Mouse (Mus musculus) brown adipose tissue, adult 24 weeks (tissue): Measurements from ENCODE around the gene Begain. TPM values are rescaled to one million over a fixed set of nuclear protein-coding genes. Genes with fewer than 3 reads are reported as not detected.

Source experiments
- H3K27ac ChIP-seq: fragments of 200-500 bp; replicated peaks from 2 replicates; pipeline ENCODE4 v1.5.1; 2012; ENCODE audit warnings: low read depth, mild to moderate bottlenecking, low read length
- H3K4me1 ChIP-seq: fragments of 200-500 bp; 2 replicates; pipeline ENCODE4 v1.6.1; 2012; ENCODE audit warnings: low read length, mixed read lengths; ENCODE audit not compliant: control insufficient read depth, insufficient read depth, insufficient read length
- H3K4me3 ChIP-seq: fragments of 200-500 bp; 2 replicates; pipeline ENCODE4 v1.5.1; 2012; ENCODE audit warnings: low read depth, mild to moderate bottlenecking, low read length, moderate library complexity; ENCODE audit not compliant: insufficient read depth
- polyA plus RNA-seq: library from polyadenylated mRNA; stranded (reverse); fragments of >200 nt; gene quantifications from 2 replicates; pipeline ENCODE4 v1.2.4, GENCODE M21; 2012; ENCODE audit not compliant: missing spikeins, insufficient read depth, insufficient read length

Begain gene
- polyA plus RNA-seq, 1 experiment, result 0.40 TPM

- Histone ChIP-seq H3K27ac (no peak overlapping the region), H3K4me3 (no peak overlapping the region), H3K4me1 (no peaks in the 10 kb centered on the region)
These were observed 45.8 kb downstream of the Begain start for GRCm38 (mm10) chr12:109022181-109022691.

- Histone ChIP-seq H3K27ac (no peak overlapping the region), H3K4me1 (no peaks in the 10 kb centered on the region), H3K4me3 (no peak overlapping the region)
These were observed 57.9 kb downstream of the Begain start for GRCm38 (mm10) chr12:109010070-109010649.

GRCm38 (mm10) chr12:109002978-109003377, 65.0 kb downstream of the Begain start:
- Histone ChIP-seq H3K4me3 (no peak overlapping the region), H3K4me1 (no peaks in the 10 kb centered on the region)

DNA sequence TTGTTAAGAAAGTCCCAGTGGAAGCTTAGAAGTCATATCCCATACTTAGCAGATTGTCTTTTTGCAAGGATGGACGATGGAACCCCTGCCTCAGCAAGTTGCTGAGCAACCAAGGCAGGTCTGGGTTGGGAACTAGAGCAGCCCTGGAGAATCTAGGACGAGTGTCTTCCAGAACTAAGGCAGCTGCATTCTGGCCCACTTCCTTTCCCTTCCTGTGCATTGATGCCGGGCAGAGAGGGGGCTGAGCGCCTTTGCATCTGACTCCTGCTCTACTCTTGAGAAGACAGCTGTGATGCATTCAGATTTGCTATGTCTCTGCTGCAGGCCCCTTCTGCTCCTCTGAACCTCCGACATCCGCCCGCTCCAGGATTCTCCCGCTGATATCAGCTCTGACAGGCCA, 70.8 kb downstream of the Begain start:
- Histone ChIP-seq H3K4me3 (no peak overlapping the region), H3K27ac (no peak overlapping the region), H3K4me1 (no peaks in the 10 kb centered on the region)

More at GRCm38 (mm10) chr12:109002978-109003377, 65.0 kb downstream of the Begain start:
- no peak overlapping the region for H3K27ac ChIP-seq

DNA sequence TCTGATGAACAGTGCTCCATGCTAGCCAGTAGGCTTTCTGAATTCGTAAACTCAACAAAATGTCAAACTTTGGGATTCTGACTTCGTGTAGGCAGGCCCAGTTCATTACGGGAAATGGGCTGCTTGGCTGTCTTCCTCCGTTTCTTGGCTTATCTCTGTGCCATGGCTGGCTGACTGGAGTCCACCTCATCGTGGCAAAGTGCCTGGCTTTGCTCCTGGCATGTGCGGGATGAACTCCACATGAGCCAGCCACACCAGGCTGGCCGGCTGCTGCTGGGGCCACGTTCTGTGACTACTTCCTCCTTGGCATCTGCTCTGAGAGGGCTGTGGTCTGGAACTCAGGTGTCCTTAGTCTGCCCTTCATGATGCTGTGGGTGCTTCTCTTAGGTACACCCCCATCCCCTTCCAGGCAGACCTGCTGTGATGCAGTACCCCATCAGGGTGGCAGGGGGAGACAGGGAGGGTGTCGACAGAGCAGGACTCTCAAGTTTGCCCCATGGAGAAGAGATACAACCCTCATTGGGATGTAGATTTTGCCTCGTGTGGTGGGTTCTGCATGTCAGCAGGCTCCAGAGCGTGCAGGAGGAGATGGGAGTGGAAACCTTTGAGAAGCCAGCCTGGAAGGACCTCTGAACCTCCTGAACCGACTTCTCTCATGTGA, 71.9 kb downstream of the Begain start:
- no peak overlapping the region for H3K4me3 ChIP-seq
- H3K27ac ChIP-seq, result no peak overlapping the region
- H3K4me1 ChIP-seq, result no peaks in the 10 kb centered on the region

- H3K4me3 ChIP-seq, result no peak overlapping the region
- H3K4me1 ChIP-seq, result peaks cover 6% of the 10 kb centered on the region; the same call in 1 of the 2 replicates
- no peak overlapping the region for H3K27ac ChIP-seq
These were observed 73.5 kb downstream of the Begain start for GRCm38 (mm10) chr12:108994436-108995031.

DNA sequence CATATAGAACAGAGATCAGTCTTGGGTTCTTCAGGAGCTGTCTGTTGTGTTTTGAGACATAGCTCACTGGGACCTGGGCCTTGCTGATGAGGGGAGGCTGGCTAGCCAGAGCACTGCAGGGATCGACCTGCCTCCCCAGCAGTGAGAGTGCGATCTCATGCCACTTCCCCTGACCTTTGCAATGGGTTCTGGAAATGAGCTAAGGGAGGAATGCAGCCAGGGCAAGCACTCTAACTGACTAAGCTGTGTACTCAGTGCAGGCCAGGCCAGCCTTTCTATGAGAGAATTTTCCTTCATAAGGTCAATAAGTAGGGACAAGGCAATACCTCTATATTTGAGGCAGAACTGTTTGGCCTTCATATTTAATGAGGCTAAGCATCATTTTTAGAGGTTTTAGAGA, 75.0 kb downstream of the Begain start:
- Histone ChIP-seq H3K27ac (no peak overlapping the region), H3K4me1 (peaks cover 6% of the 10 kb centered on the region; the same call in 1 of the 2 replicates), H3K4me3 (no peak overlapping the region)

DNA sequence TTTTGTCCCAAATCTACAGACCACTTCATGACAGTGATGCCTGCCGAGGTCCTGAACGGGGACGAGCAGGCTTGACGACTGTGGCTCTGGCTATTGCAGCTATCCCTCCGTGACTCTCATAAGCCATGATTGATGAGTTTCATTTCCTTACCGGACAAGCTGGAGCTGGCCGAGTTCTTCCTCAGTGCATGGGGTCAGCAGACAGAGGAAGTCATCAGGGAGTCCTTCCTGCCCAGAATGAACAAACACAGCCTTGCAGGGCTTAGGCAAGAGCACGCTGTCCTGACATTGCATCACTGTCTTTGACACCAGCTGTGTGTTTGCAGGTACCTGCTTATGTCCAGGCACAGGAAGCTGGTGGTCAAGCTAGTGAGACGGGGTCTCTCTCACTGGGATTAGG, 77.6 kb downstream of the Begain start:
- Histone ChIP-seq H3K27ac (no peak overlapping the region), H3K4me3 (no peak overlapping the region), H3K4me1 (peaks cover 6% of the 10 kb centered on the region; the same call in 1 of the 2 replicates)

GRCm38 (mm10) chr12:108987448-108987847, 80.6 kb downstream of the Begain start:
- Histone ChIP-seq H3K4me1 (peaks cover 9% of the 10 kb centered on the region; the same call in 1 of the 2 replicates), H3K4me3 (no peak overlapping the region), H3K27ac (no peak overlapping the region)

GRCm38 (mm10) chr12:108985025-108985424, 83.0 kb downstream of the Begain start:
- H3K4me3 ChIP-seq, result no peak overlapping the region
- no peak overlapping the region for H3K27ac ChIP-seq
- peaks cover 3% of the 10 kb centered on the region; the same call in 1 of the 2 replicates for H3K4me1 ChIP-seq

DNA sequence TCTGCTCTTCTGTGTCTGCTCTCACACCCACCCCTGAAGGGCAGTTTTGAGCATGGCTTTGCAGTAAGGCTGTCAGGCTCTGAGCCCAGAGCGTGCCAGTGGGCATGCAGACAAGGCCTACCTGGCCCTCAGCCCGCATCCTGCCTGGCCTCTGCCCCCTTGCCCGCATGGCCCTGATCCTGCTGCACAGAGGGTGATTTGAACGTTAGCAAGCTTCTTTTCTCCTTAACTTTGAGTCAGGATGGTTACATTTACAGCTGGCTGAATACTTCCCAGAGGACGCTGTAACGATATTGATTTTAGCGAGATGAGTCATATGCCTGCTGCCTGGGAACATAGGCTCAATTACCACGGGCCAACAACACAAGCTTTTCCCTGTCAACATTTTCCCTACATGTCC, 83.5 kb downstream of the Begain start:
- peaks cover 3% of the 10 kb centered on the region; the same call in 1 of the 2 replicates for H3K4me1 ChIP-seq

DNA sequence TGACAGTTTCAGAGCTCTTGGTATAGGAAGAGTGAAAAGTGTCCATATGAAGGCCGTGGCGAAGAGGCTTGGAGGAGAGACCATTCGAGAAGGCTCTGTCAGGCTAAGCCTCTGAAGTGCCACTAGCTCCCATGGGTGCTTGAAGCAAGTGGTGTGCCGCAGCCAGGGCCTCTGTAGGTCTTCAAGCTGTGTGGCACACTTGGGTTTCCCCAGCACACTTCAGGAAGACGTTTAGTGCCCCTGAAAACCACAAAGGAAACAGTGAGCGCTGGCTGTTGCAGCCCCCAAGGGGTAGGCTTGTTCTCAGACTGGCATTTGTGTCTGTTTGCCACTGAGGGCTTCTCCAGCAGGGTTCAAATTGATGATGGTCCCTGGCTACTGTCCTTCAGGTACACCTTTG, 84.5 kb downstream of the Begain start:
- H3K4me3 ChIP-seq, result no peak overlapping the region
- no peak overlapping the region for H3K27ac ChIP-seq
- peaks cover 3% of the 10 kb centered on the region; the same call in 1 of the 2 replicates for H3K4me1 ChIP-seq

More for the DNA sequence above, 83.5 kb downstream of the Begain start:
- no peak overlapping the region for H3K27ac ChIP-seq
- no peak overlapping the region for H3K4me3 ChIP-seq

- no peak overlapping the region for H3K27ac ChIP-seq
- H3K4me1 ChIP-seq, result peaks cover 3% of the 10 kb centered on the region; the same call in 1 of the 2 replicates
- no peak overlapping the region for H3K4me3 ChIP-seq
These were observed 85.4 kb downstream of the Begain start for GRCm38 (mm10) chr12:108982684-108982960.
